Mouse (Mus musculus) hindbrain, postnatal 0 days (tissue): ENCODE measurements at regions not wholly inside any gene's neighbourhood (a gene's known extent, or its start where the extent isn't known, plus 50 kb on each side); places are given as distances from the start of the nearest gene placed in this dataset.

Source experiments
- ATAC-seq: fragments of 200-750 bp; cut with Nextera tagmentation; 2 replicates; pipeline ENCODE4 v1.8.0; 2017; ENCODE audit warnings: mild to moderate bottlenecking, moderate TSS enrichment, moderate library complexity
- DNase-seq: peaks from one replicate; pipeline ENCODE4 v3.0.0-alpha.2; 2015; ENCODE audit warnings: low spot score
- H3K27ac ChIP-seq: fragments of 300-500 bp; sonication (generic); 2 replicates; pipeline ENCODE4 v1.5.1; 2014; ENCODE audit warnings: mild to moderate bottlenecking
- H3K27me3 ChIP-seq: fragments of 300-500 bp; sonication (generic); 2 replicates; pipeline ENCODE4 v1.6.1; 2014; ENCODE audit warnings: low read length, mixed read lengths; ENCODE audit not compliant: insufficient read depth
- H3K36me3 ChIP-seq: fragments of 300-500 bp; sonication (generic); 2 replicates; pipeline ENCODE4 v1.6.1; 2014; ENCODE audit warnings: low read length, mixed read lengths; ENCODE audit not compliant: insufficient read depth
- H3K4me1 ChIP-seq: fragments of 300-500 bp; sonication (generic); 2 replicates; pipeline ENCODE4 v1.6.1; 2014; ENCODE audit warnings: antibody characterized with exemption, low read length, mixed read lengths; ENCODE audit not compliant: insufficient read depth
- H3K4me2 ChIP-seq: fragments of 300-500 bp; sonication (generic); 2 replicates; pipeline ENCODE4 v1.6.1; 2014; ENCODE audit warnings: low read depth, mild to moderate bottlenecking, low read length, moderate library complexity, mixed read lengths
- H3K4me3 ChIP-seq: fragments of 300-500 bp; sonication (generic); 2 replicates; pipeline ENCODE4 v1.5.1; 2014; ENCODE audit warnings: low read length
- H3K9ac ChIP-seq: fragments of 300-500 bp; sonication (generic); replicated peaks from 2 replicates; pipeline ENCODE4 v1.6.1; 2014; ENCODE audit warnings: mild to moderate bottlenecking, low read length, moderate library complexity, mixed read lengths
- H3K9me3 ChIP-seq: fragments of 300-500 bp; sonication (generic); 2 replicates; pipeline ENCODE4 v1.6.1; 2016; ENCODE audit warnings: low read length, mixed read lengths
- CTCF ChIP-seq: IDR thresholded peaks from 2 replicates; pipeline ENCODE4 v1.5.1; 2016; ENCODE audit warnings: antibody characterized with exemption, control low read depth, low read depth
- WGBS: fragments of 180-500 bp; shearing (Covaris S2); extraction: QIAGEN DNeasy Blood & Tissue Kit; methylation state at CpG from one replicate; pipeline ENCODE4 v1.1.7; 2014; 5-methylcytosine and 5-hydroxymethylcytosine counted together

DNA sequence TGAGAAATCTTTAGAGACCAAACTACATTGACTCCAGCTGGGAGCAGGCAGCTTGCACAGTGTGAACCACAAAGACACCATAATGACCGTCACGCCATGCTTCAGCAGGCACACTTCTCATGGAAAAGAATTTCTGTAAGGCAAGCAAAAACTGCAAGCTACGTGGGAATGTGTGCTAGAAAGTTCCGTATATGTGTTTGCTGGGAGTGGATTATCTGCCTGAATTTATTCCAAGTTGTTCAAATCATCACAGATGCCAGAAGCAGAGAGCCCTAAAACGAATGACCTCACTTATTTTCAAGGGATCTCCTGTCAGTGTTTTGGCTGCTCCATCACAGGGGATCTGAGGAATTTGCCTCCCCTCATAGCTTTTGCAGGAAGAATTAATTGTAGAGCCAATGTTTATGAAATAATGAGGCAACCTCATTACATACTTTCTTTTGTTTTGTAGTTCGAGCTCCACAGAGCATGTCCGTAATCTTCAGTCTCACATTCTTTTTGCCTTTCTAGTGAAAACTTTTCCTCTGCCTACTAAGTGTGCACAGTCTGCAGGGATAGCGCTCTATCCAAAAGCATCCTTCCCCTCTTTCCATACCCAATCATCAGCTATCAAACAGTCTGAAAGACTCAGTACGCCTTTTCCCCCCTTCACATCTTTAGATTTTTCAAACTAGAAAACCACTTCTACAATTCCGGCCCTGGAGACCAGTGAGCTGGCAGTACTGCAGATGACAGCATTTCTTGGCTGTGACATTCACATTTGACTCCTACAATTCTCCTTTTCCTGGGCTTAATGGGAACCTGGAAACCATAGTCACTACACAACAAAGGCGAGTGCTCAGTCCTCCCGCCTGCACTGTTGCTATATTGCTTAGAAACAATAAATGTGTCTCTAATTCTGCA lies 898.0 kb downstream of the Ttll7 start:
- Histone ChIP-seq H3K9ac (no peak overlapping the region), H3K9me3 (no peaks in the 10 kb centered on the region), H3K4me1 (0 out of 2 replicates have a peak, but pooled peaks cover 4% of the 10 kb centered on the region), H3K4me3 (no peak overlapping the region), H3K27me3 (no peaks in the 10 kb centered on the region), H3K36me3 (no peaks in the 10 kb centered on the region), H3K4me2 (no peak overlapping the region; the same call in 1 of the 2 replicates), H3K27ac (no peak overlapping the region)
- 27% methylated on average over 12 of the region's 12 CpGs for WGBS
- DNase-seq (peak; percentile 39), ATAC-seq (no peak)
- TF ChIP-seq CTCF, result no peak

- Histone ChIP-seq H3K4me1 (0 out of 2 replicates have a peak, but pooled peaks cover 4% of the 10 kb centered on the region), H3K9ac (no peak overlapping the region), H3K9me3 (no peaks in the 10 kb centered on the region), H3K27ac (no peak overlapping the region), H3K4me3 (no peak overlapping the region), H3K36me3 (no peaks in the 10 kb centered on the region), H3K27me3 (no peaks in the 10 kb centered on the region), H3K4me2 (no peak overlapping the region)
- TF ChIP-seq CTCF, result no peak
- 50% methylated on average over 5 of the region's 5 CpGs for WGBS
- DNase-seq, result peak; percentile 15
- ATAC-seq, result no peak
Observed at GRCm38 (mm10) chr3:147749442-147749841, 897.3 kb downstream of the Ttll7 start.

- no peaks in the 10 kb centered on the region; the same call in 1 of the 2 replicates for H3K27me3 ChIP-seq
- H3K27ac ChIP-seq, result no peak overlapping the region
- no peaks in the 10 kb centered on the region for H3K4me1 ChIP-seq
- no peak overlapping the region for H3K4me3 ChIP-seq
- no peaks in the 10 kb centered on the region for H3K9me3 ChIP-seq
- H3K9ac ChIP-seq, result no peak overlapping the region
- ATAC-seq, result no peak
- H3K4me2 ChIP-seq, result no peak overlapping the region
- 62% methylated on average over 6 of the region's 6 CpGs for WGBS
- peak; percentile 29 for DNase-seq
- H3K36me3 ChIP-seq, result no peaks in the 10 kb centered on the region
- peak; percentile 14; the same call in 1 of the 2 replicates for TF ChIP-seq CTCF
Observed at GRCm38 (mm10) chr3:147736673-147737439, 884.7 kb downstream of the Ttll7 start.

DNA sequence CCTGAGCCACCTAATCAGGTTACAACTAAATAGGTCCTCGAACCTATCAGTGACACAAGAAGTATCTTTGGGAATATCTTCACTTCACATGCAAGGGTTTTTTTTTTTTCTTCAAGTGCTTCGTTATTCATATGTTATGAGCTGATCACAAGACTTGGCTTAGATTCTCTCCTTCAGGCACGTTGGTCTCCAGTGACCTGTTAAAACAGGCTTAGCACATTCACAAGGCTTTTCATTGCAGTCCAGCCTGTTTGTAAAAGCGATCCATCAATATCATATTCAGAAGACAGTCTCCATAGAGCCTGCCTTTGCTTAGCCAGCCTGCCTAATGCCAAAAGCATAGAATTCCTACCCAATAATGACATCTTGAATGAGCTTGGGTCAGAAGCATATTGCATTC lies 864.2 kb downstream of the Ttll7 start:
- H3K4me3 ChIP-seq, result no peak overlapping the region
- no peak overlapping the region for H3K4me2 ChIP-seq
- TF ChIP-seq CTCF, result no peak
- no peaks in the 10 kb centered on the region for H3K27me3 ChIP-seq
- no peaks in the 10 kb centered on the region for H3K9me3 ChIP-seq
- no peak overlapping the region for H3K27ac ChIP-seq
- DNase-seq, result peak; percentile 10
- no peaks in the 10 kb centered on the region for H3K4me1 ChIP-seq
- WGBS, result 56% methylated on average over 4 of the region's 4 CpGs
- H3K36me3 ChIP-seq, result no peaks in the 10 kb centered on the region
- no peak for ATAC-seq
- H3K9ac ChIP-seq, result no peak overlapping the region

GRCm38 (mm10) chr3:147707401-147707801 lies 855.2 kb downstream of the Ttll7 start:
- TF ChIP-seq CTCF, result no peak
- no peak for DNase-seq
- Histone ChIP-seq H3K4me1 (no peaks in the 10 kb centered on the region), H3K9me3 (no peaks in the 10 kb centered on the region), H3K27ac (no peak overlapping the region), H3K27me3 (no peaks in the 10 kb centered on the region), H3K4me2 (no peak overlapping the region), H3K36me3 (no peaks in the 10 kb centered on the region), H3K9ac (no peak overlapping the region), H3K4me3 (no peak overlapping the region)
- 60% methylated on average over 4 of the region's 4 CpGs for WGBS
- no peak for ATAC-seq

GRCm38 (mm10) chr3:147683730-147684129 lies 831.6 kb downstream of the Ttll7 start:
- Histone ChIP-seq H3K4me3 (no peak overlapping the region), H3K4me2 (no peak overlapping the region), H3K27me3 (no peaks in the 10 kb centered on the region), H3K9ac (no peak overlapping the region), H3K4me1 (no peaks in the 10 kb centered on the region), H3K36me3 (no peaks in the 10 kb centered on the region), H3K27ac (no peak overlapping the region), H3K9me3 (no peaks in the 10 kb centered on the region)
- DNase-seq (no peak), ATAC-seq (no peak)
- 91% methylated on average over 2 of the region's 2 CpGs for WGBS
- no peak for TF ChIP-seq CTCF
